Mouse (Mus musculus): ENCODE measurements around the gene Sec61a1. TPM values are rescaled to one million over a fixed set of nuclear protein-coding genes. Genes with fewer than 3 reads are reported as not detected.

The Sec61a1 gene
- polyA plus RNA-seq, 1 experiment from 2014 or later = 168 TPM

DNA sequence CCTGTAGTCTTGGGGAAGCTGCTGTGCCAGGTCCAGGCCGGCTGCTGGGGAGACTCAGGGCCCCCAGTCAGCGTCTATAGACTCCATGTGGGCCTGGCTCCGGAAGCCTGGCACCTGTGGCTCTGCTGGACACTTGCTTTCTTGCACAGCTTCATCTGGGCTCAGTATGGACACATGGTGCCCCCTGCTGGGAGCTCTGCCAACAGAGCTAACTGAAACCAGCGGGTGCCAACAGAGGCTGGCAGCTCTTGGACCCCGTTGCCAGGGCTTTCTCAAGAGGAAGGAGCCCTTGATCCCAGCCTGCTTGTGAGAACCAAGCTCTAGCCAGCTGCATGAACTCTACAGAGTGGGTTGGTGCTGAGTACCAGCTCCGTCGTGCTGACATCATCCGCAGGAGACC lies 31.8 kb downstream of the Sec61a1 start:
- DNase-seq (ENCODE audit: low spot score) (peak; percentile 58), ATAC-seq (ENCODE audit: low FRiP score, low TSS enrichment) (peak; percentile 41)
- no peaks in the 10 kb centered on the region; the same call in 1 of the 2 replicates for H3K36me3 ChIP-seq (ENCODE audit: control insufficient read depth, insufficient read depth, low read length)
- H3K9me3 ChIP-seq (ENCODE audit: control insufficient read depth, low read length) = no peaks in the 10 kb centered on the region
- H3K27me3 ChIP-seq (ENCODE audit: control insufficient read depth, insufficient read depth, low read length) = no peaks in the 10 kb centered on the region
- H3K27ac ChIP-seq (replicated peaks) = no peak overlapping the region
- no peak overlapping the region for H3K4me3 ChIP-seq (ENCODE audit: low read depth, low read length)
- H3K4me2 ChIP-seq (replicated peaks; ENCODE audit: low read depth) = no peak overlapping the region
- peak; percentile 72 for TF ChIP-seq CTCF (IDR thresholded peaks at IDR 0.05; ENCODE audit: low read depth)
- no peak for TF ChIP-seq EP300 (optimal IDR thresholded peaks at IDR 0.05)
- WGBS = 78% methylated on average over 8 of the region's 8 CpGs
- no peak overlapping the region for H3K9ac ChIP-seq (ENCODE audit: low read length)
- H3K4me1 ChIP-seq (replicated peaks; ENCODE audit: control insufficient read depth, insufficient read depth) = no peaks in the 10 kb centered on the region

DNA sequence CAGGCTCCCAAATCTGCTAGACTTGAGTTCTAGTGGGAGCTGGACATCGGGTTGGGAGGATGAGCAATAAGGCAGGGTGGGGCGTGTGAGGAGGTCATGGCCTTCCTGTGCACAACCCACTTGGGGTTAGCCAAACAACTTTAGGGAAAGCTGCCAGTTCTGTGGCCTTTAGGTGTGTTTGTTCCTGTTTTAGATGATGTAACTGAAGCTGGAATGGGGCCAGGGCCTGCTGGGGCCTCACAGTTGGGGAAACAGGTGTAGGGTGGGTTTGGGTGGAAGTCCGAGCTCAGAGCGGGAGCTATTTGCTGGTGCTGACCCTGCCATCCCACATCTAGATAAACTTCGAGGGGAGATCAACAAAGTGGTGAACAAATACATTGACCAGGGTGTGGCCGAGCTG lies 33.3 kb downstream of the Sec61a1 start:
- Histone ChIP-seq H3K4me2 (replicated peaks; ENCODE audit: low read depth) (no peak overlapping the region), H3K4me1 (replicated peaks; ENCODE audit: control insufficient read depth, insufficient read depth) (no peaks in the 10 kb centered on the region), H3K27ac (replicated peaks) (no peak overlapping the region), H3K36me3 (ENCODE audit: control insufficient read depth, insufficient read depth, low read length) (peaks cover under 1% of the 10 kb centered on the region; the same call in 1 of the 2 replicates), H3K27me3 (ENCODE audit: control insufficient read depth, insufficient read depth, low read length) (no peaks in the 10 kb centered on the region), H3K9me3 (ENCODE audit: control insufficient read depth, low read length) (no peaks in the 10 kb centered on the region), H3K4me3 (ENCODE audit: low read depth, low read length) (no peak overlapping the region), H3K9ac (ENCODE audit: low read length) (no peak overlapping the region)
- no peak for TF ChIP-seq EP300 (optimal IDR thresholded peaks at IDR 0.05)
- TF ChIP-seq CTCF (IDR thresholded peaks at IDR 0.05; ENCODE audit: low read depth) = no peak
- DNase-seq (ENCODE audit: low spot score) (peak; percentile 56), ATAC-seq (ENCODE audit: low FRiP score, low TSS enrichment) (0 out of 2 replicates have a peak, but pooled peaks have one; percentile 32)
- 64% methylated on average over 6 of the region's 6 CpGs for WGBS

DNA sequence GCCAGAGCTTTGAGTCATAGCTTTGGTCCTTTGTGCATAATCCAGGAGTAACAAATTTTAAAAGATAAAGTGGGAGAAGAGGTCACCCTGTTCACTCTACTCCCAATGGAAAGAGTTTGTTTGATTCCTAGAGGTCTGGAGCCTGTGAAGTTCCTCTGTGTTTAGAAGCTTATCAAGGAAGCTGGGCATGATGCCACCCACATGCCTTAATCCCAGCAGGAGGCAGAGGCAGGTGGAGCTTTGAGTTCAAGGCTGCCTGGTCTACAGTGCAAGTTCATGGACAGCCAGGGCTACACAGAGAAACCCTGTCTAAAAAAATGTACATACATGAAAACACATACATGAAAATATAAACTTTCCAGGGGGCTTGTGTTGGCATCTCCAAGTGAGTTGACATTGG lies 34.8 kb downstream of the Sec61a1 start:
- Histone ChIP-seq H3K9ac (ENCODE audit: low read length) (no peak overlapping the region), H3K27ac (replicated peaks) (no peak overlapping the region), H3K4me3 (ENCODE audit: low read depth, low read length) (no peak overlapping the region), H3K4me2 (replicated peaks; ENCODE audit: low read depth) (no peak overlapping the region), H3K9me3 (ENCODE audit: control insufficient read depth, low read length) (no peaks in the 10 kb centered on the region), H3K27me3 (ENCODE audit: control insufficient read depth, insufficient read depth, low read length) (no peaks in the 10 kb centered on the region), H3K4me1 (replicated peaks; ENCODE audit: control insufficient read depth, insufficient read depth) (no peaks in the 10 kb centered on the region), H3K36me3 (ENCODE audit: control insufficient read depth, insufficient read depth, low read length) (peaks cover 9% of the 10 kb centered on the region; the same call in 1 of the 2 replicates)
- DNase-seq (ENCODE audit: low spot score) (no peak), ATAC-seq (ENCODE audit: low FRiP score, low TSS enrichment) (no peak)
- TF ChIP-seq EP300 (optimal IDR thresholded peaks at IDR 0.05) (no peak), CTCF (IDR thresholded peaks at IDR 0.05; ENCODE audit: low read depth) (no peak)

DNA sequence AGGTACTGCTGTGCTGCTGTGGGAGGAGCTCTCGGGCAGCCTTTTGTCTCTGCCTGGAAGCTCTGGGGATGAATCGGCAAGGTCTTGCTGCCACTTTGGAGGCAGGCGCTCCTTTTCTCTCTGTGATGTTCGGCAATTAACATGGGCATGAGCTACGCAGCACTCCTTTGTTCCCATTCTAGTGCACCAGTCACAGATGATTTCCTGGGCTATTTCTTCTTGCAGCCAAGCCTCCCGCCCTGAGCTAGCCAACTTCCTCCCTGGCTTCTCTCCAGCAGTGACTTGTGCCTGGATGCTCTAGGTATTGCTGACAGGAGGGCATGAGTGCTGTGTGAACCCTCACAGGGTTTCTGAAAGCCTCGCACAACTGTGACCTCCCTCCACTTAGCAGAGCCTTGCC lies 35.6 kb downstream of the Sec61a1 start:
- DNase-seq (ENCODE audit: low spot score) (no peak), ATAC-seq (ENCODE audit: low FRiP score, low TSS enrichment) (no peak)
- H3K27ac ChIP-seq (replicated peaks) = no peak overlapping the region
- no peaks in the 10 kb centered on the region for H3K9me3 ChIP-seq (ENCODE audit: control insufficient read depth, low read length)
- H3K9ac ChIP-seq (ENCODE audit: low read length) = no peak overlapping the region
- no peak overlapping the region for H3K4me2 ChIP-seq (replicated peaks; ENCODE audit: low read depth)
- H3K4me3 ChIP-seq (ENCODE audit: low read depth, low read length) = no peak overlapping the region
- 74% methylated on average over 7 of the region's 7 CpGs for WGBS
- no peaks in the 10 kb centered on the region for H3K4me1 ChIP-seq (replicated peaks; ENCODE audit: control insufficient read depth, insufficient read depth)
- no peaks in the 10 kb centered on the region for H3K27me3 ChIP-seq (ENCODE audit: control insufficient read depth, insufficient read depth, low read length)
- H3K36me3 ChIP-seq (ENCODE audit: control insufficient read depth, insufficient read depth, low read length) = peaks cover 10% of the 10 kb centered on the region; the same call in 1 of the 2 replicates
- TF ChIP-seq EP300 (optimal IDR thresholded peaks at IDR 0.05) = no peak
- TF ChIP-seq CTCF (IDR thresholded peaks at IDR 0.05; ENCODE audit: low read depth) = no peak

DNA sequence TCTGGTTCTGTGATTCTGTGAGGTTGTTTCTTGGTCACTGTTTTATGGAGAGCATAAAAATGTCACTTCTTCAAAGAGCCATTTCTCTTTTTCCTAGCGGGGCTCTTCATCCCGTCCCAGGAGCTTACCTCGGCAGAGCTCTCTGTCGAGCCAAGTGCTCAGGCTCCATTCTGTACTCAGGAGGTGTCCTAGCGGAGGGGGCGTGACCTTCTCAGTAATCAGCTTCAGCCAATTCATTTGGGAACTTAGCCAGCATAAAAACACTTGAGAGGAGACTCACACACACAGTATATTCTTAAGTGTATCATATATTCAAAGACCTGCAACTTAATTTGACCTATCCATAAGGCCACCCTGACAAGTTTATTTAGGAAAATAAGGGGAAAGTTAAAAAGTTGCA lies 38.3 kb downstream of the Sec61a1 start:
- TF ChIP-seq CTCF (IDR thresholded peaks at IDR 0.05; ENCODE audit: low read depth) (no peak), EP300 (optimal IDR thresholded peaks at IDR 0.05) (no peak)
- DNase-seq (ENCODE audit: low spot score) (no peak), ATAC-seq (ENCODE audit: low FRiP score, low TSS enrichment) (no peak)
- H3K27ac ChIP-seq (replicated peaks) = no peak overlapping the region
- no peak overlapping the region for H3K4me2 ChIP-seq (replicated peaks; ENCODE audit: low read depth)
- WGBS = 54% methylated on average over 6 of the region's 6 CpGs
- H3K4me3 ChIP-seq (ENCODE audit: low read depth, low read length) = no peak overlapping the region
- H3K4me1 ChIP-seq (replicated peaks; ENCODE audit: control insufficient read depth, insufficient read depth) = no peaks in the 10 kb centered on the region
- H3K9me3 ChIP-seq (ENCODE audit: control insufficient read depth, low read length) = no peaks in the 10 kb centered on the region
- H3K27me3 ChIP-seq (ENCODE audit: control insufficient read depth, insufficient read depth, low read length) = no peaks in the 10 kb centered on the region
- H3K9ac ChIP-seq (ENCODE audit: low read length) = no peak overlapping the region
- peaks cover 15% of the 10 kb centered on the region; the same call in 1 of the 2 replicates for H3K36me3 ChIP-seq (ENCODE audit: control insufficient read depth, insufficient read depth, low read length)

DNA sequence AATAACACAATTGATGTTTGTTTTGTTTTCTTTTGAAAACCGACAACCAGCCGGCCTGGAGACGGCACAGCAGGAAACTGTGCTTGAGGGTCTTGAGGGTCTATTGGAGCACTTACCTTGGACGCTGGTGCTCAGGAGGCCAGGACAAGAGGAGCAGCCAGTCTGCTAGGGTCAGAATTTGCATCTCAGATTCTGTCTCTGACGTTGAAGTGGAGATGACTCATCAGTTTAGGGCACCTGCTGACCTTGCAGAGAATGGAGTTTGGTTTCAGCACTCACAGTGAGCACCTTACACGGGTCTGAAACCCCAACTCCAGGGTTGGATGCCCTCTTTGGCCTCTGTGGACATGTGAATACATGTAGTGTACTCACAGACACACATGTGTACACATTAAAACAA lies 48.8 kb downstream of the Sec61a1 start:
- TF ChIP-seq EP300 (optimal IDR thresholded peaks at IDR 0.05) = no peak
- no peak for TF ChIP-seq CTCF (IDR thresholded peaks at IDR 0.05; ENCODE audit: low read depth)
- H3K4me2 ChIP-seq (replicated peaks; ENCODE audit: low read depth) = no peak overlapping the region
- DNase-seq (ENCODE audit: low spot score) (no peak), ATAC-seq (ENCODE audit: low FRiP score, low TSS enrichment) (no peak)
- peaks cover 7% of the 10 kb centered on the region for H3K36me3 ChIP-seq (ENCODE audit: control insufficient read depth, insufficient read depth, low read length)
- no peaks in the 10 kb centered on the region for H3K27me3 ChIP-seq (ENCODE audit: control insufficient read depth, insufficient read depth, low read length)
- H3K4me1 ChIP-seq (replicated peaks; ENCODE audit: control insufficient read depth, insufficient read depth) = 0 out of 2 replicates have a peak, but pooled peaks cover 4% of the 10 kb centered on the region
- no peak overlapping the region for H3K4me3 ChIP-seq (ENCODE audit: low read depth, low read length)
- WGBS = 75% methylated on average over 6 of the region's 6 CpGs
- H3K27ac ChIP-seq (replicated peaks) = no peak overlapping the region
- H3K9ac ChIP-seq (ENCODE audit: low read length) = no peak overlapping the region
- H3K9me3 ChIP-seq (ENCODE audit: control insufficient read depth, low read length) = no peaks in the 10 kb centered on the region

Measured in stomach, postnatal 0 days (tissue).